Mouse (Mus musculus) ES-Bruce4 (cell line): ENCODE data around the gene Astl. TPM values are rescaled to one million over a fixed set of nuclear protein-coding genes. Genes with fewer than 3 reads are reported as not detected.

ENCODE experiments used
- H3K27ac ChIP-seq: 2 replicates; pipeline ENCODE4 v1.5.1; 2012; ENCODE audit warnings: low read length, inconsistent platforms; ENCODE audit not compliant: insufficient read depth
- H3K27me3 ChIP-seq: 2 replicates; pipeline ENCODE4 v1.6.1; 2012; ENCODE audit warnings: mild to moderate bottlenecking, low read length, inconsistent platforms; ENCODE audit not compliant: control insufficient read depth, poor library complexity, insufficient read depth, severe bottlenecking
- H3K36me3 ChIP-seq: 2 replicates; pipeline ENCODE4 v1.6.1; 2012; ENCODE audit warnings: inconsistent platforms, mild to moderate bottlenecking, low read length, moderate library complexity; ENCODE audit not compliant: control insufficient read depth, poor library complexity, insufficient read depth, severe bottlenecking
- H3K4me1 ChIP-seq: one replicate; pipeline ENCODE4 v1.8.1; 2011; ENCODE audit warnings: low read length; ENCODE audit not compliant: control insufficient read depth, insufficient read depth
- H3K4me3 ChIP-seq: 2 replicates; pipeline ENCODE4 v1.5.1; 2011; ENCODE audit warnings: low read depth, mild to moderate bottlenecking, low read length
- H3K9ac ChIP-seq: 2 replicates; pipeline ENCODE4 v1.6.1; 2012; ENCODE audit warnings: low read depth, mild to moderate bottlenecking, inconsistent platforms; ENCODE audit not compliant: poor library complexity, severe bottlenecking
- H3K9me3 ChIP-seq: replicated peaks from 2 replicates; pipeline ENCODE4 v1.6.1; 2012; ENCODE audit warnings: mild to moderate bottlenecking, low read length, inconsistent platforms; ENCODE audit not compliant: control insufficient read depth, poor library complexity, insufficient read depth, severe bottlenecking
- CTCF ChIP-seq: IDR thresholded peaks from one replicate; pipeline ENCODE4 v1.8.1; 2011; ENCODE audit warnings: low read depth, low read length
- EP300 ChIP-seq: IDR thresholded peaks from 2 replicates; pipeline ENCODE4 v1.6.1; 2011; ENCODE audit warnings: low read depth, low read length; ENCODE audit not compliant: insufficient read depth
- POLR2A ChIP-seq: IDR thresholded peaks from one replicate; pipeline ENCODE4 v1.8.1; 2011; ENCODE audit warnings: low read length; ENCODE audit not compliant: insufficient read depth
- polyA plus RNA-seq: library from polyadenylated mRNA; stranded (reverse); fragments of >200 nt; gene quantifications from 2 replicates; pipeline ENCODE4 v1.2.4, GENCODE M21; 2011; ENCODE audit warnings: low read depth; ENCODE audit not compliant: missing spikeins, insufficient read depth, insufficient read length

Astl gene
- polyA plus RNA-seq, 1 experiment = not detected

- TF ChIP-seq POLR2A (no peak), EP300 (no peak), CTCF (no peak)
- no peaks in the 10 kb centered on the region for H3K4me1 ChIP-seq
- no peaks in the 10 kb centered on the region for H3K9me3 ChIP-seq
- H3K4me3 ChIP-seq = no peak overlapping the region
- H3K27ac ChIP-seq = no peak overlapping the region
- H3K36me3 ChIP-seq = no peaks in the 10 kb centered on the region
- no peak overlapping the region for H3K9ac ChIP-seq
- H3K27me3 ChIP-seq = no peaks in the 10 kb centered on the region
Measured at GRCm38 (mm10) chr2:127379250-127379649, 40.8 kb downstream of the Astl start.

GRCm38 (mm10) chr2:127383881-127384280, 45.4 kb downstream of the Astl start:
- Histone ChIP-seq H3K27me3 (no peaks in the 10 kb centered on the region), H3K4me1 (no peaks in the 10 kb centered on the region), H3K9ac (no peak overlapping the region), H3K27ac (no peak overlapping the region), H3K36me3 (no peaks in the 10 kb centered on the region), H3K4me3 (no peak overlapping the region), H3K9me3 (no peaks in the 10 kb centered on the region)
- no peak for TF ChIP-seq EP300
- TF ChIP-seq POLR2A = no peak
- no peak for TF ChIP-seq CTCF

- H3K27ac ChIP-seq = no peak overlapping the region
- no peaks in the 10 kb centered on the region for H3K27me3 ChIP-seq
- H3K9me3 ChIP-seq = no peaks in the 10 kb centered on the region
- no peak overlapping the region for H3K4me3 ChIP-seq
- no peak for TF ChIP-seq CTCF
- TF ChIP-seq POLR2A = no peak
- TF ChIP-seq EP300 = no peak
- no peaks in the 10 kb centered on the region for H3K4me1 ChIP-seq
- no peak overlapping the region for H3K9ac ChIP-seq
- no peaks in the 10 kb centered on the region for H3K36me3 ChIP-seq
Measured at GRCm38 (mm10) chr2:127387521-127387920, 49.1 kb downstream of the Astl start.

GRCm38 (mm10) chr2:127390352-127390751, 51.9 kb downstream of the Astl start:
- Histone ChIP-seq H3K4me1 (no peaks in the 10 kb centered on the region), H3K27me3 (no peaks in the 10 kb centered on the region), H3K4me3 (no peak overlapping the region), H3K36me3 (no peaks in the 10 kb centered on the region), H3K9ac (no peak overlapping the region), H3K9me3 (no peaks in the 10 kb centered on the region), H3K27ac (no peak overlapping the region)
- TF ChIP-seq CTCF (no peak), POLR2A (no peak), EP300 (no peak)

- TF ChIP-seq POLR2A (no peak), CTCF (no peak), EP300 (no peak)
- Histone ChIP-seq H3K27ac (no peak overlapping the region), H3K36me3 (no peaks in the 10 kb centered on the region), H3K9ac (no peak overlapping the region), H3K27me3 (no peaks in the 10 kb centered on the region), H3K4me1 (no peaks in the 10 kb centered on the region), H3K4me3 (no peak overlapping the region), H3K9me3 (no peaks in the 10 kb centered on the region)
Measured at GRCm38 (mm10) chr2:127390846-127391245, 52.4 kb downstream of the Astl start.

- H3K27me3 ChIP-seq = no peaks in the 10 kb centered on the region
- H3K36me3 ChIP-seq = no peaks in the 10 kb centered on the region
- H3K4me3 ChIP-seq = no peak overlapping the region
- H3K9ac ChIP-seq = no peak overlapping the region
- TF ChIP-seq POLR2A = no peak
- TF ChIP-seq CTCF = no peak
- no peak for TF ChIP-seq EP300
- H3K4me1 ChIP-seq = no peaks in the 10 kb centered on the region
- H3K27ac ChIP-seq = no peak overlapping the region
- no peaks in the 10 kb centered on the region for H3K9me3 ChIP-seq
Measured at GRCm38 (mm10) chr2:127391323-127391722, 52.9 kb downstream of the Astl start.
